Mouse (Mus musculus): ENCODE data around the gene Nsmce1.
A peak's percentile ranks its signal among the peaks of the same experiment; 100 is the strongest.

GRCm38 (mm10) chr7:125469937-125470336 is 21.5 kb downstream of the Nsmce1 start:
- TF ChIP-seq CTCF (IDR thresholded peaks at IDR 0.05; ENCODE audit: insufficient read depth, low read length) (peak; percentile 98), POLR2A (IDR thresholded peaks at IDR 0.05; ENCODE audit: borderline replicate concordance, extremely low read depth, low read depth, low read length) (no peak)

Data from lung, adult 2 months (tissue).